Mouse (Mus musculus): Measurements from ENCODE around the gene Ppp1r10. TPM values are rescaled to one million over a fixed set of nuclear protein-coding genes. Genes with fewer than 3 reads are reported as not detected.

Gene Ppp1r10
- total RNA-seq, 2 experiments from 2014 or later, result 31.4 to 47.1 TPM

Small RNA genes lying within 50 kb of the gene (microRNA-seq; reads per million reads assigned to microRNA genes)
- gene Gm28033 (0 to 0.25 reads per million in 2 experiments), gene Mir1894 (0 reads per million in 2 experiments), gene Mir877 (17.6 to 37.8 reads per million in 2 experiments)

Other genes with a start within 250 kb of the Ppp1r10 start
- 10 to 100 TPM; 17.0 to 24.0 TPM for gene Vars2, start 248.8 kb upstream of the Ppp1r10 start, total RNA-seq (2021)
- gene Gtf2h4, start 242.7 kb upstream of the Ppp1r10 start, total RNA-seq (2021), result 10 to 100 TPM; 18.2 to 20.5 TPM
- 10 to 100 TPM; 35.2 to 42.8 TPM for gene Ddr1, start 211.8 kb upstream of the Ppp1r10 start, total RNA-seq (2021)
- gene Ier3, start 94.8 kb upstream of the Ppp1r10 start, total RNA-seq (2021), result 1 to 10 TPM; 4.5 to 5.8 TPM
- 10 to 100 TPM; 38.8 to 41.3 TPM for gene Flot1, start 93.2 kb upstream of the Ppp1r10 start, total RNA-seq (2021)
- 100 to 1,000 TPM; 205 to 251 TPM for gene Tubb5, start 78.1 kb upstream of the Ppp1r10 start, total RNA-seq (2021)
- gene Mdc1, start 74.9 kb upstream of the Ppp1r10 start, total RNA-seq (2021), result 10 to 100 TPM; 10.1 to 14.6 TPM
- 1 to 10 TPM; 7.8 to 9.7 TPM for gene Nrm, start 55.1 kb upstream of the Ppp1r10 start, total RNA-seq (2021)
- 10 to 100 TPM; 14.7 to 21.9 TPM for gene Ppp1r18, start 50.8 kb upstream of the Ppp1r10 start, total RNA-seq (2021)
- 10 to 100 TPM; 12.6 to 16.8 TPM for gene Dhx16, start 36.6 kb upstream of the Ppp1r10 start, total RNA-seq (2021)
- gene 2310061I04Rik, start 19.0 kb upstream of the Ppp1r10 start, total RNA-seq (2021), result 10 to 100 TPM; 49.6 to 56.2 TPM
- 1 to 10 TPM; 6.4 to 9.8 TPM for gene Atat1, start 6.4 kb upstream of the Ppp1r10 start, total RNA-seq (2021)
- 10 to 100 TPM; 44.8 to 54.4 TPM for gene Mrps18b, start within 50 bp of the Ppp1r10 start, total RNA-seq (2021)
- 10 to 100 TPM; 65.7 to 71.6 TPM for gene Abcf1, start 53.3 kb downstream of the Ppp1r10 start, total RNA-seq (2021)
- gene Gnl1, start 63.4 kb downstream of the Ppp1r10 start, total RNA-seq (2021), result 10 to 100 TPM; 21.7 to 28.5 TPM
- gene Prr3, start 63.8 kb downstream of the Ppp1r10 start, total RNA-seq (2021), result 1 to 10 TPM; 5.1 to 9.3 TPM
- gene H2-T24, start 104.1 kb downstream of the Ppp1r10 start, total RNA-seq (2021), result under 1 TPM; 0.45 to 0.84 TPM
- gene H2-T23, start 116.4 kb downstream of the Ppp1r10 start, total RNA-seq (2021), result 1 to 10 TPM; 5.2 to 6.7 TPM
- gene H2-T22, start 126.3 kb downstream of the Ppp1r10 start, total RNA-seq (2021), result 1 to 10 TPM; 8.1 to 8.8 TPM
- under 1 TPM in 1 of 2 experiments, not detected in 1; 0.16 TPM for gene Gm6034, start 126.5 kb downstream of the Ppp1r10 start, total RNA-seq (2021)
- 1 to 10 TPM; 1.6 to 2.0 TPM for gene Gm11127, start 141.9 kb downstream of the Ppp1r10 start, total RNA-seq (2021)
- gene Gm19684, start 205.2 kb downstream of the Ppp1r10 start, total RNA-seq (2021), result not detected
- gene Gm7030, start 213.0 kb downstream of the Ppp1r10 start, total RNA-seq (2021), result not detected

Measured in gastrocnemius, postnatal 10 days (tissue).